Mouse (Mus musculus): ENCODE measurements around the gene Poc1b. TPM values are rescaled to one million over a fixed set of nuclear protein-coding genes. Genes with fewer than 3 reads are reported as not detected.

Poc1b gene
- polyA plus RNA-seq, 1 experiment from 2014 or later = 10.0 TPM

GRCm38 (mm10) chr10:99234336-99234735 is 127.5 kb downstream of the Poc1b start:
- H3K9me3 ChIP-seq = no peaks in the 10 kb centered on the region
- peaks cover 19% of the 10 kb centered on the region for H3K4me1 ChIP-seq
- H3K27me3 ChIP-seq (replicated peaks) = no peaks in the 10 kb centered on the region
- H3K36me3 ChIP-seq = no peaks in the 10 kb centered on the region
- ATAC-seq (ENCODE audit: extremely low read depth, insufficient number of reproducible peaks, low FRiP score, low TSS enrichment) = no peak
- no peak overlapping the region for H3K9ac ChIP-seq
- H3K4me3 ChIP-seq = no peak overlapping the region
- no peak overlapping the region for H3K27ac ChIP-seq (replicated peaks)
- 88% methylated on average over 8 of the region's 8 CpGs for WGBS
- no peak overlapping the region for H3K4me2 ChIP-seq

GRCm38 (mm10) chr10:99235081-99235480 is 128.2 kb downstream of the Poc1b start:
- Histone ChIP-seq H3K4me1 (peaks cover 17% of the 10 kb centered on the region), H3K9ac (no peak overlapping the region), H3K4me3 (no peak overlapping the region), H3K4me2 (no peak overlapping the region), H3K27me3 (replicated peaks) (no peaks in the 10 kb centered on the region), H3K27ac (replicated peaks) (no peak overlapping the region), H3K36me3 (no peaks in the 10 kb centered on the region), H3K9me3 (no peaks in the 10 kb centered on the region)
- no peak for ATAC-seq (ENCODE audit: extremely low read depth, insufficient number of reproducible peaks, low FRiP score, low TSS enrichment)
- 86% methylated on average over 9 of the region's 9 CpGs for WGBS

DNA sequence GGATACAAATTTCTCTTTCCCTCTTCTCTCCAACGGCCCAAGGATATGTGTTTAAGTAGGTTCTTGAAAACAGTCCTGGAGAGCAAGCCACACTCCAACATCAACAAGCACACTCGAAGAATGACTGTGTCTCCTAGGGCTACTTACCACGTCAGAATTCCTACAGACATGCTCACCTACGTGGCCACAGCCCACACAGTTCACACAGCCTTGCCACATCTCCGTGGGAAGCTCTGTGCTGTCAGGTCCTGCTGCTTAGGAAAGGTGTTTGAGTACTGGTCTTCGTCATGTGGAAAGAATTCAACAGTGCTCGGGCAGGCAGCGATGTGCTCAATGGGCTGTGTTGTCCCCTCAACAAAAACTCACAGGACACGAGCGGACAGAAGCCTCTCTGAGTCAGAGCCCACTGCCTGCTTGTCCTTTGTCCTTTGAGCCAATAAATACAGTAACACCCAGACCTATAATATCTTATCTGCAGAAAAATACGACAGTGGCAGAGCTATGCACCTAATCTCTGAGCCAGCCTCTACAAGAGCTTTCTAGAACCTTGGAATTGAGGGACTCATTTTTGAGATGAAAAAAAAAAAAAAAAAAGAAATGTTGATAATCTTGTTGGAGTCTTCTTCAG is 130.5 kb downstream of the Poc1b start:
- Histone ChIP-seq H3K9me3 (no peaks in the 10 kb centered on the region), H3K4me3 (no peak overlapping the region), H3K4me2 (peak overlapping the region; percentile 49), H3K36me3 (no peaks in the 10 kb centered on the region), H3K27me3 (replicated peaks) (no peaks in the 10 kb centered on the region), H3K27ac (replicated peaks) (peak overlapping the region; percentile 66), H3K9ac (no peak overlapping the region), H3K4me1 (peaks cover 27% of the 10 kb centered on the region)
- 23% methylated on average over 11 of the region's 11 CpGs for WGBS
- ATAC-seq (ENCODE audit: extremely low read depth, insufficient number of reproducible peaks, low FRiP score, low TSS enrichment) = peak; percentile 37; the same call in 1 of the 2 replicates

DNA sequence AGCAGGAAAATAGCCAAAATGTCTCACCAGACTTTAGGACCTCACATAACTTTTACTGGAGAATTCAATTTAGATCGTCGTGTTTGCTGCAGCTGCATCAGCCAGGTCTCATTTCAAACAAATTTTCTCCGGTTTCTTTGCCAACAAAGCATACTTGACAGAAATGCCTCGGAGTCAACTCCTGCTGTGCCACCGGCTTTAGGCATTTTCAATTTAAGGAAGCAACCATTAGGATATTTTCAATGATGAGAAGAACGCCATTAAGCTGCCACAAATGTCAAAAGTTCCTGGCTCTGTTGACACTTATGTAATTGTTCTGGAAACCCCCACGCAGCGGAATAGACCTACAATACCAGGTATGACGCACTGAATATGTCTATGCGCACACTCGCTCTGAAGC is 131.7 kb downstream of the Poc1b start:
- 86% methylated on average over 11 of the region's 11 CpGs for WGBS
- peaks cover 22% of the 10 kb centered on the region for H3K4me1 ChIP-seq
- H3K36me3 ChIP-seq = no peaks in the 10 kb centered on the region
- no peak overlapping the region for H3K4me3 ChIP-seq
- H3K9ac ChIP-seq = no peak overlapping the region
- H3K27ac ChIP-seq (replicated peaks) = no peak overlapping the region
- no peaks in the 10 kb centered on the region for H3K27me3 ChIP-seq (replicated peaks)
- no peak overlapping the region for H3K4me2 ChIP-seq
- H3K9me3 ChIP-seq = no peaks in the 10 kb centered on the region
- ATAC-seq (ENCODE audit: extremely low read depth, insufficient number of reproducible peaks, low FRiP score, low TSS enrichment) = no peak

DNA sequence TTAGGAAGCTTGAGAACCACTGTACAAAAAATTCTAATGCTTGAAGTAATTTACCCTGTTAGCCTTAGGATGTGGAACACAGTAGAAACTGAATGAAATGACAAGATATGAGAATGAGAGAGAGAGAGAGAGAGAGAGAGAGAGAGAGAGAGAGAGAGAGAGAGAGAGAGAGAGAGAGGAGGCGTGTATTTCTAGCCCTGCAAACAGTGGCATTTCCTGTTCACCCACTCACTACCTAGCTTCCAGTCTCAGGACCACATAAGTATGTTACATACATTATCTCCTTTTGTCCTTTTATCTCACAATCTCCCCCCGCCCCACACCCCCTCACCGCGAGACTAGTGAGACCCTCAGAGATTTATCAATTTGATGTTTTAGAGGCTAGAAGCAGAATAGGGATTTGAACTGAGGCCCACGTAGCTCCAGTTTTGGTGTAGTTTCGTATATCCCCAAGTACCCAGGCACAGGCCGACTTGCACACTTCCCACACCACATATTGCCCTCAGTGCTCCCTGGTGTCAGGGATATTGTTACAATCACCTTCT is 134.5 kb downstream of the Poc1b start:
- WGBS = 71% methylated on average over 7 of the region's 7 CpGs
- no peaks in the 10 kb centered on the region for H3K9me3 ChIP-seq

GRCm38 (mm10) chr10:99241829-99242711 is 135.2 kb downstream of the Poc1b start:
- Histone ChIP-seq H3K9ac (no peak overlapping the region), H3K4me1 (peaks cover 18% of the 10 kb centered on the region), H3K4me3 (no peak overlapping the region), H3K27me3 (replicated peaks) (no peaks in the 10 kb centered on the region), H3K36me3 (no peaks in the 10 kb centered on the region), H3K27ac (replicated peaks) (peak overlapping the region; percentile 8), H3K9me3 (no peaks in the 10 kb centered on the region), H3K4me2 (peak overlapping the region; percentile 19; the same call in 1 of the 2 replicates)
- ATAC-seq (ENCODE audit: extremely low read depth, insufficient number of reproducible peaks, low FRiP score, low TSS enrichment) = no peak
- 49% methylated on average over 16 of the region's 16 CpGs for WGBS

More for the DNA sequence above, 134.5 kb downstream of the Poc1b start:
- no peaks in the 10 kb centered on the region for H3K27me3 ChIP-seq (replicated peaks)
- H3K4me3 ChIP-seq = no peak overlapping the region
- H3K9ac ChIP-seq = no peak overlapping the region
- H3K36me3 ChIP-seq = no peaks in the 10 kb centered on the region
- peak overlapping the region; percentile 8 for H3K27ac ChIP-seq (replicated peaks)
- no peak for ATAC-seq (ENCODE audit: extremely low read depth, insufficient number of reproducible peaks, low FRiP score, low TSS enrichment)
- peaks cover 22% of the 10 kb centered on the region for H3K4me1 ChIP-seq
- peak overlapping the region; percentile 19; the same call in 1 of the 2 replicates for H3K4me2 ChIP-seq

DNA sequence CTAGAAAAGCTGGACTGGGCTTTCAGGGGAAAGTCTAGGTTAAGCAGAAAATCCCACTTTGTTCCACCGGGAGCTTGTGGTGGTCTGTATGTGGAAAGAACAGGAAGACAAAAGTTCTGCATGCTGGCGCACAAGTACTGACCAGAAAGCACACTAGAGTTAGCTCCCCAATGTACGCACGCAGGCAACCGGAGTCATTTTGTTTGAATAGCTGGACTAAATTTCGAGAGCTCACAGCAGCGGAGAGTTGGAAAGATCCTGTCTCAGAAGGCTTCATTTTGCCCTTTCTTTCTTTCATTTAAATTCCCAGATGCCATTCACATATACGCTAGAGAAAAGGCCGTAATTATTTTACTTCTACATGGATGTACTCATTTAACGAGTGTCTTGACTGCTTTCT is 135.9 kb downstream of the Poc1b start:
- H3K9me3 ChIP-seq = no peaks in the 10 kb centered on the region
- no peaks in the 10 kb centered on the region for H3K27me3 ChIP-seq (replicated peaks)
- H3K9ac ChIP-seq = no peak overlapping the region
- no peaks in the 10 kb centered on the region for H3K36me3 ChIP-seq
- WGBS = 78% methylated on average over 10 of the region's 10 CpGs
- no peak for ATAC-seq (ENCODE audit: extremely low read depth, insufficient number of reproducible peaks, low FRiP score, low TSS enrichment)
- H3K4me3 ChIP-seq = no peak overlapping the region
- H3K4me2 ChIP-seq = no peak overlapping the region
- H3K27ac ChIP-seq (replicated peaks) = no peak overlapping the region; the same call in 1 of the 2 replicates
- peaks cover 13% of the 10 kb centered on the region for H3K4me1 ChIP-seq

DNA sequence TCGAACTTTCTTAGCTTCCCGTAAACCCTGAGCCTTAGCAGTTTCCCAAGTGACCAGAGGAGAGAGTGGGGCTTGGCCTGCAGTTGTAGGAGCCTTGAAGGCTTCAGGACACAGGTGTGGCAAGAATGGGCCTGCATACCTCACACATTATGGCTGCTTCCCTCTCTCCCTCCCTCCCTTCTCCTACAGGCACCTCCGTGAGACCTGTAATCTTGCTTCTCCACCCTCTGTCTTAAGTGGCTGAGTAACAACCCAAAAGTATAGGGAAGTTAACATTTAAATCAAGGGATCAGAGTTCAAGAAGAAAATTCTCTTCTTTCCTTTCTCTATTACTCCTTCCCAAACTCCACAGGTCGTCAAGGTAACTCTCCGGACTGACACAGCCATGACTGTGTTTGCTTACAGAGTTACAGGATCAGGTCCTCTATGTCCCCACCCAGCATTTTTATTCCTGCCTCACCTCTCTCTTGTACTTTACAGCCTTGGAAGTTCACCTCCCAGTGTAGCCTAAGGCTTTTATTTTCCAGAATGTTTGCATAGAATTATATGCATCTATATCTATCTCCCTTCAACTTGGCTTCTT is 137.2 kb downstream of the Poc1b start:
- Histone ChIP-seq H3K4me1 (peaks cover 13% of the 10 kb centered on the region), H3K4me3 (no peak overlapping the region), H3K9ac (no peak overlapping the region), H3K9me3 (no peaks in the 10 kb centered on the region), H3K27ac (replicated peaks) (no peak overlapping the region), H3K4me2 (no peak overlapping the region), H3K27me3 (replicated peaks) (no peaks in the 10 kb centered on the region), H3K36me3 (no peaks in the 10 kb centered on the region)
- 67% methylated on average over 5 of the region's 5 CpGs for whole genome bisulfite sequencing
- no peak for ATAC-seq (ENCODE audit: extremely low read depth, insufficient number of reproducible peaks, low FRiP score, low TSS enrichment)

- Histone ChIP-seq H3K27me3 (replicated peaks) (no peaks in the 10 kb centered on the region), H3K9me3 (no peaks in the 10 kb centered on the region), H3K27ac (replicated peaks) (no peak overlapping the region), H3K9ac (no peak overlapping the region), H3K4me1 (peaks cover 13% of the 10 kb centered on the region), H3K36me3 (no peaks in the 10 kb centered on the region), H3K4me3 (no peak overlapping the region), H3K4me2 (no peak overlapping the region)
- WGBS = 36% methylated on average over 7 of the region's 7 CpGs
- no peak for ATAC-seq (ENCODE audit: extremely low read depth, insufficient number of reproducible peaks, low FRiP score, low TSS enrichment)
These were observed 137.9 kb downstream of the Poc1b start for GRCm38 (mm10) chr10:99244655-99245260.

GRCm38 (mm10) chr10:99246797-99247508 is 140.1 kb downstream of the Poc1b start:
- Histone ChIP-seq H3K9ac (no peak overlapping the region), H3K9me3 (no peaks in the 10 kb centered on the region), H3K27ac (replicated peaks) (no peak overlapping the region), H3K27me3 (replicated peaks) (no peaks in the 10 kb centered on the region), H3K4me3 (no peak overlapping the region), H3K4me2 (no peak overlapping the region), H3K4me1 (peaks cover 22% of the 10 kb centered on the region), H3K36me3 (no peaks in the 10 kb centered on the region)
- 81% methylated on average over 20 of the region's 20 CpGs for WGBS
- no peak for ATAC-seq (ENCODE audit: extremely low read depth, insufficient number of reproducible peaks, low FRiP score, low TSS enrichment)
